Mouse (Mus musculus) left cerebral cortex, adult 8-10 months (tissue): ENCODE measurements around the gene Psme3. TPM values are rescaled to one million over a fixed set of nuclear protein-coding genes. Genes with fewer than 3 reads are reported as not detected.

ENCODE experiments used
- DNase-seq, 2 experiments: peaks; one replicate each; pipeline ENCODE4 v3.0.0; 2022; ENCODE audit warnings: low spot score in 2 of 2
- microRNA-seq, 2 experiments: library from miRNA; unstranded; fragments of <30 nt; microRNA quantifications; one replicate each; pipeline ENCODE4 v1.2.0; 2022
- total RNA-seq, 4 experiments: library from RNA; stranded (reverse); gene quantifications; 2 replicates each; pipeline ENCODE4 v1.2.4; 2022

Gene Psme3
- total RNA-seq, 4 experiments from 2014 or later, result 108 to 132 (median 125) TPM

DNA sequence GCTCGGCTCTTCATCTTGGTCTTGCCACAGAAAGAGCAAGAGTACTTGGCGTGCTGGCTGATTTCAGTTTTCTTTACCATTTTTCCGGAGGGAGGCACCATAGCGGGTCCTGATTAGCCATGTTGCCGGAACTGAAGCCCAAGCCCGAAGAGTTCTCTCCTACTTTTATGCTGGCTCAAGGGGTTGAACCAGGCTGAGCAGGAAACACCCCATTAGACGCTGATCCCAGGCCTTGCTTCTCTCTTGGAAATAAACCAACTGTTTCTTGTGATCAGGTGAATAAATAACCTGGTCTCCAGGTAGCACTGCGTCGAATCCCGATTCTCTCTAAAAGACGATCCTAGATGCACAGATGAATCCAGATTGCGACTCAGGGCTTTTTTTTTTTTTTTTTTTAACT is 37.4 kb downstream of the Psme3 start:
- DNase-seq, result no peak

DNA sequence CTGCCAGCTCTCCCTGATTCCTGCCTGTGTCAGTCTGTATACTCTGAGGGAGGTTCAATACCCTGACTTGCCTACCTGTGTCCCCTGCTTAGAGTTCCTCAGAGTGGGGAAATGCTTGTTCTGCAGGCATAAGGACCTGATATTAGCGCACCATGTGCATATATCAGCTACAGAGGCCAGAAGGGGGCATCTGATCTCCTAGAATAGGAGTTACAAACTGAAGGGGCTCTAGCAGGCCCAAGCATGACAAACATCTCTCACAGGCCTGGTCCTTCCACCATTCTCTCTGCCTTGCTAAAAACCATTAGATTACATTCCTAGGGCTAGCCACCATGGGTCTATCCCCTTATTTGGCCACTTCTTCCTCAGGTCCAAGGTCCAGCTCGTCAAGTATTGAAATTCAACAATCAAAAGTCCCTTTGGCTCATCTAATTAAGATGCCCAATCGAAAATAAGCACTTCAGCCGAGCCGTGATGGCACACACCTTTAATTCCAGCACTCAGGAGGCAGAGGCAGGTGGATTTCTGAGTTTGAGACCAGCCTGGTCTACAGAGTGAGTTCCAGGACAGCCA is 38.5 kb downstream of the Psme3 start:
- no peak for DNase-seq

DNA sequence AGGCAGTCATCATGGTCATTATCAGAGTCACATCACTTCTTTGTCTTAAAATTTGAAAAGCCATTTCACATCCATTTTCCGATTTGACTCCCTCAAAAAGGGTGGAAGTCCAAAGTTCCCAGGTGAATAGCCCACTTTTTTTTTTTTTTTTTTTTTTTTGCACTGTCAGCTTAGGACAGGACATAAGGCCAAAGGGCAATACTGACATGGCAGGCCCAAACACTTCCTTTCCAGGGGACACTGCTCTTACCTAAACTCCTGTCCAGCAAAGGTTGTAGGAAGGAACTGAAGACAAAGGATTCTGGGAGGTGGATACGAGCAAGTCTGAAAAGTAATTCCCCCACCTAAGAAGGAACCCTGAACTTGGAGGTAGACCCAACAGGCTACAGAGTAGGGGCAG is 39.9 kb downstream of the Psme3 start:
- no peak for DNase-seq

DNA sequence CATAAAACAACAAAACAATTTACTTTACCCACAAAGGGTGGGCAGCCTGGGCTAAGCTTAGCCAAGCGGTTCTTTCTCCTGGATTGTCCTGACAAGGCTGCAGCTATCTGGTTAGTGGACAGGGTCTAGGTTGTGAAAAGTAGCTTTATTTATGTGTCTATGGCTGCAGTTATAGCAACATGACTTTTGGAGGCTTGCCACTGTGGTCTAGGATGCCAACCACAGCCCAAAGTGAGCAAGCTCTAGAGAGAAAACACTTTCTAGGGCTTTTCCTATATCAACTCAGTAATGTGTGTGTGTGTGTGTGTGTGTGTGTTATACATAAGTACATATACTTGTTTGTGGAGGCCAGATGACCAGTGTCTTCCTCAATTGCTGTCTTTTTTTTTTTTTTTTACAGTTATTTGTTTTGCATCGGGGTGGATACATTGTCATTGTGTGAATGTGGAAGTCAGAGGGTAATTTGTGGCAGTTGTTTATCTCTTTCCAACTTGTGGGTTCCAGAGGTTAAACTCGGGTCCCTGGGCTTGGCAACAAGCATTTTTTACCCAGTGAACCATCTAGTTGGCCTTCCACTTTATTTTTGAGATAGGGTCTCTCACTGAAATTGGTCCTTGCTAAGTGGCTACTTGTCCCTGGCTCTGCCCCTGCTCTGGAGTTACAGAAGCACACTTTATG is 41.6 kb downstream of the Psme3 start:
- DNase-seq, result no peak

DNA sequence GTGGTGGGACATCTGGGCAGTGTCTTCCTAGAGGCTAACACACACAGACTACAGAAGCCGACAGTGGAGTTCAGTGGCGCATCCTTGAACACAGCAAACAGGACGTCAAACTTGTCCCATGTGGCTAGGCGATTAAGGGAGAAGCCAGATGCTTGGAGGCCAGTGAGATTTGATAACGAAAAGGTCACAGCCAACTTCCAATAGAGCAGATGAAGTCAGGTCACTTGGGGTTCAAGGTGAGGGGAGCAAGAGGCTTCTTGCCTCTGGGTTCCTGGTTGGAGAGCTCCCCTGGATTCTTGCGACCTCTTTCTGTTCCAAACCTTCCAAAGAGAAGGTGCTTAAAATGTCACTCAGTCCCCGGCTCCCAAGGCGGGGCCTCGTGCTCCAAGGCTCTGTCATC is 43.8 kb downstream of the Psme3 start:
- no peak for DNase-seq

DNA sequence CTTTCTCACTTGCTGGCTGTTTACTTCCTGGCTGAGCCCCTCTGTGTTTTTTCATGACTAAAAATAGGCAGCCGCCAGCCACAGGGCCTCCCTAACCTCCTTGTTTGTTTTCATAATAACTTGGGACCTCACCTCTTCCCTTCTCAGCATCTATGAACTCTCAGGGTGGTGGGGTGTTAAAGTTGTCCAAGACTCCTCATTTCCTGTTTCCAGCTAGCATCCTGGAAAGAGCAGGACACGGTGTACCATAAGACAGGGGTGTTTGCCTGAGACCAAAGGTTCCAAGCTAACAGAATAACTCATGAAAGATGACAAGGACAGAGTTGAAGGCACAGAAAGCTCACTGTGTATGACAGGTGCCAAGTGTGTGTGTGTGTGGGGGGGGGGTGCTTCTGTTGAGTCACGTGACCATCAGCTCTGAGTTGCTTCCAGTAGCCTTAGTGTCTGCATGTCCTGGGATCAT is 44.7 kb downstream of the Psme3 start:
- DNase-seq, result no peak

DNA sequence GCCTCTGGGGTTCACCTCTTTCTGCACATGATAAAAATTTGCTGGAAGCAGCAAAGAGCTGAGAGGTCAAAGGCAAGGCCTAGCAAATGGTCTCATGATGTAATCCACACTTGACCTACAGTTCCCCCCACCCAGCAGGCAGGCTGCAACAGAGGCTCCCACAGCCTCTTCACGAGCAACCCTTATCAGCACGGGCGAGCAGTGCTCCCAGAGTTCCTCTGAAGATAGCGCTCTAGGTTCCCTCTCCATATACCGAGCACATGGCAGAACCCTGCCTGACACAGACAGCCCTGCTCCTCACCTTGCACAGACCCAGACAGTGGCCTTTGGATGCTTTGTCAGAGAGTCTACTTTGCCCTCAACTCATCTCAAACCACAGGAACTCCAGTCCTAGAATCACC is 48.5 kb downstream of the Psme3 start:
- no peak for DNase-seq

DNA sequence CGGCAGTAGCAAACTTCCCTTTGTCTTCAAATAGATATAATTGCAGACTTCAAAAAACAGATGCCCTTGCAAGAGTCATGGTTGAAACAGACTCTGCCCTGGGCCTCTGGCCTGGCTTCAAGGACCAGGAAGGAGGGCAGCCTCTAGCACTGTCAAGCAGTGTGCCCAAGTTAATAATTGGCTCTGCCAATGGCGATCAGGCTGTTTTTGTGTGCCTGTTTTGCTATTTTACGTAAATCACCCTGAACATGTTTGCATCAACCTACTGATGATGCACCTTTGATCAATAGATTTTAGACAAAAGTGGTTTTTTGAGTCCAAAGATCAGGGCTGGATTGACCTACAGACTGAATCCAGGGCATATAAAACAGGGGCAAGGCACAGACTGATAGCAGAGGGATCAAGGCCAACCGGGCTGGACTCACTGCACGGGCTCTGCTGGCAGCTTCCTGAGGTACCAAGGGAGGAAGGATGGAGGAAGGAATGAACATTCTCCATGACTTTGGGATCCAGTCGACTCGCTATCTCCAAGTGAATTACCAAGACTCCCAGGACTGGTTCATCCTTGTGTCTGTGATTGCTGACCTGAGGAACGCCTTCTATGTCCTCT is 51.4 kb downstream of the Psme3 start, which contains the start of gene G6pc:
G6pc (plus strand) TSS at position 236 of the 610 bp plus-strand sequence.
- no peak for DNase-seq

DNA sequence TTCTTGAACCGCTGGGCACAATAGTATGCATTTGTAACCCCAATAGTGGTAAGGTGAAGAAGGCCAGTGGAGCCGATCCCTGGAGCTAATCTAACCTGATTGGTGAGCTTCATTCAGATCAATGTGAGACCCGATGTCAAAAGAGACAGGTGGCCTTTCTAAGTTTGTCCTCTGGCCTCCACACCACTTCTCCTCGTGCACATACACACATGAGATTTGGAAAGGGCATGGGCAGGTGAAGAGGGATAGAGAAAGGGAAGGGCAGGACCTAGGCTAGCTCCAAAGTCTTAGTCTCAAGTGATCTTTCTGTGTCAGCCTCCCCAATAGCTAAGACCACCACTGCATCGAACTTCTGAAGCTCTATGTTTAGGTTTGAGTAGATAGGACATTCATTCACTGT is 54.1 kb downstream of the Psme3 start:
- no peak for DNase-seq

Small RNA genes lying within 50 kb of the gene (microRNA-seq; reads per million reads assigned to microRNA genes)
- 0 reads per million in 2 experiments for gene Gm25593

Other genes starting within 250 kb of the Psme3 start
- gene Naglu, start 246.2 kb upstream of the Psme3 start, total RNA-seq, result 10 to 100 TPM; 10.4 to 18.5 (median 12.8) TPM
- 1 to 10 TPM in 1 of 4 experiments, under 1 TPM in 3; 0.46 to 1.8 (median 0.60) TPM for gene Hsd17b1, start 237.8 kb upstream of the Psme3 start, total RNA-seq
- gene Coasy, start 233.6 kb upstream of the Psme3 start, total RNA-seq, result 10 to 100 TPM; 20.7 to 26.2 (median 23.7) TPM
- 10 to 100 TPM; 31.1 to 41.9 (median 37.1) TPM for gene Mlx, start 228.9 kb upstream of the Psme3 start, total RNA-seq
- gene Psmc3ip, start 220.8 kb upstream of the Psme3 start, total RNA-seq, result 1 to 10 TPM; 2.2 to 4.7 (median 3.8) TPM
- 10 to 100 TPM; 50.1 to 52.2 (median 50.9) TPM for gene Retreg3, start 196.3 kb upstream of the Psme3 start, total RNA-seq
- 10 to 100 TPM; 47.1 to 49.2 (median 47.9) TPM for gene Tubg1, start 196.3 kb upstream of the Psme3 start, total RNA-seq
- 10 to 100 TPM; 53.1 to 58.8 (median 56.7) TPM for gene Tubg2, start 160.3 kb upstream of the Psme3 start, total RNA-seq
- 100 to 1,000 TPM; 173 to 184 (median 176) TPM for gene Cntnap1, start 145.7 kb upstream of the Psme3 start, total RNA-seq
- gene Plekhh3, start 144.9 kb upstream of the Psme3 start, total RNA-seq, result 10 to 100 TPM; 13.5 to 15.9 (median 15.3) TPM
- gene Ccr10, start 140.8 kb upstream of the Psme3 start, total RNA-seq, result under 1 TPM in 2 of 4 experiments, not detected in 2; 0.18 to 0.34 TPM
- 10 to 100 TPM; 62.4 to 63.9 (median 63.7) TPM for gene Ezh1, start 89.8 kb upstream of the Psme3 start, total RNA-seq
- gene Ramp2, start 70.2 kb upstream of the Psme3 start, total RNA-seq, result 10 to 100 TPM; 32.9 to 51.1 (median 37.6) TPM
- gene Vps25, start 62.5 kb upstream of the Psme3 start, total RNA-seq, result 10 to 100 TPM; 56.7 to 70.0 (median 65.8) TPM
- gene Wnk4, start 55.6 kb upstream of the Psme3 start, total RNA-seq, result 10 to 100 TPM; 11.1 to 12.2 (median 11.6) TPM
- gene Cntd1, start 37.2 kb upstream of the Psme3 start, total RNA-seq, result under 1 TPM; 0.25 to 0.55 (median 0.35) TPM
- gene Coa3, start 37.1 kb upstream of the Psme3 start, total RNA-seq, result 100 to 1,000 TPM in 2 of 4 experiments, 10 to 100 TPM in 2; 95.8 to 105 (median 101) TPM
- gene Becn1, start 13.9 kb upstream of the Psme3 start, total RNA-seq, result 100 to 1,000 TPM; 178 to 237 (median 199) TPM
- 1 to 10 TPM; 3.8 to 5.3 (median 4.7) TPM for gene Aoc2, start 8.8 kb downstream of the Psme3 start, total RNA-seq
- gene Aoc3, start 14.4 kb downstream of the Psme3 start, total RNA-seq, result under 1 TPM; 0.39 to 0.75 (median 0.59) TPM
- not detected for gene G6pc, start 51.3 kb downstream of the Psme3 start, total RNA-seq
- 10 to 100 TPM; 47.2 to 57.2 (median 47.5) TPM for gene Aarsd1, start 101.4 kb downstream of the Psme3 start, total RNA-seq
- gene Gm27029, start 108.6 kb downstream of the Psme3 start, total RNA-seq, result 1 to 10 TPM; 4.4 to 6.6 (median 5.2) TPM
- gene Rundc1, start 108.9 kb downstream of the Psme3 start, total RNA-seq, result 10 to 100 TPM; 31.1 to 37.3 (median 34.4) TPM
- 1 to 10 TPM; 2.1 to 3.5 (median 3.1) TPM for gene Ptges3l, start 109.1 kb downstream of the Psme3 start, total RNA-seq
- 10 to 100 TPM; 20.6 to 44.6 (median 32.7) TPM for gene Rpl27, start 126.1 kb downstream of the Psme3 start, total RNA-seq
- 1 to 10 TPM; 2.8 to 4.8 (median 3.3) TPM for gene Ifi35, start 132.2 kb downstream of the Psme3 start, total RNA-seq
- gene Rnd2, start 148.8 kb downstream of the Psme3 start, total RNA-seq, result 100 to 1,000 TPM; 156 to 190 (median 176) TPM
- gene Vat1, start 150.0 kb downstream of the Psme3 start, total RNA-seq, result 10 to 100 TPM; 40.7 to 54.4 (median 45.8) TPM
- gene Brca1, start 235.7 kb downstream of the Psme3 start, total RNA-seq, result 1 to 10 TPM in 3 of 4 experiments, under 1 TPM in 1; 0.78 to 1.4 (median 1.3) TPM
- gene Nbr1, start 235.9 kb downstream of the Psme3 start, total RNA-seq, result 100 to 1,000 TPM; 131 to 144 (median 133) TPM